Mouse (Mus musculus) heart, embryonic 14.5 days (tissue): ENCODE data around the gene Olfr1368. TPM values are rescaled to one million over a fixed set of nuclear protein-coding genes. Genes with fewer than 3 reads are reported as not detected.

Source experiments
- ATAC-seq: fragments of 200-750 bp; cut with Nextera tagmentation; 2 replicates; pipeline ENCODE4 v1.8.0; 2017; ENCODE audit warnings: low read depth, moderate TSS enrichment; ENCODE audit not compliant: insufficient number of reproducible peaks, insufficient read depth, low FRiP score
- H3K27ac ChIP-seq, 2 experiments: fragments of 200-500 bp in 1 of 2; fragments of 300-500 bp in 1 of 2; sonication (generic) in 1 of 2; replicated peaks in 1 of 2; 2 replicates each; pipeline ENCODE4 v1.5.1; 2012 to 2014; ENCODE audit warnings: low read depth in 2 of 2, low read length in 2 of 2, control low read depth in 1 of 2, mild to moderate bottlenecking in 1 of 2, mixed read lengths in 1 of 2; ENCODE audit not compliant: control insufficient read depth in 1 of 2, insufficient read depth in 1 of 2
- H3K27me3 ChIP-seq: fragments of 300-500 bp; sonication (generic); 2 replicates; pipeline ENCODE4 v1.6.1; 2014; ENCODE audit warnings: mild to moderate bottlenecking, low read length, control low read depth; ENCODE audit not compliant: control insufficient read depth, insufficient read depth
- H3K36me3 ChIP-seq: fragments of 300-500 bp; sonication (generic); 2 replicates; pipeline ENCODE4 v1.6.1; 2014; ENCODE audit warnings: mild to moderate bottlenecking, control low read depth, low read length, mixed read lengths; ENCODE audit not compliant: control insufficient read depth, insufficient read depth
- H3K4me1 ChIP-seq, 2 experiments: fragments of 200-500 bp in 1 of 2; fragments of 300-500 bp in 1 of 2; sonication (generic) in 1 of 2; 2 replicates each; pipeline ENCODE4 v1.6.1; 2012 to 2014; ENCODE audit warnings: low read length in 2 of 2, control low read depth in 1 of 2, mixed read lengths in 1 of 2; ENCODE audit not compliant: control insufficient read depth in 2 of 2, insufficient read depth in 2 of 2
- H3K4me2 ChIP-seq: fragments of 300-500 bp; sonication (generic); 2 replicates; pipeline ENCODE4 v1.6.1; 2014; ENCODE audit warnings: mild to moderate bottlenecking, low read length
- H3K4me3 ChIP-seq, 2 experiments: fragments of 200-500 bp in 1 of 2; fragments of 300-500 bp in 1 of 2; sonication (generic) in 1 of 2; 2 replicates each; pipeline ENCODE4 v1.5.1; 2012 to 2014; ENCODE audit warnings: low read length in 2 of 2, mild to moderate bottlenecking in 2 of 2, control low read depth in 1 of 2, low read depth in 1 of 2, moderate library complexity in 1 of 2; ENCODE audit not compliant: control insufficient read depth in 1 of 2, insufficient read depth in 1 of 2
- H3K9ac ChIP-seq: fragments of 300-500 bp; sonication (generic); 2 replicates; pipeline ENCODE4 v1.6.1; 2014; ENCODE audit warnings: mild to moderate bottlenecking, low read length
- H3K9me3 ChIP-seq: fragments of 300-500 bp; sonication (generic); 2 replicates; pipeline ENCODE4 v1.6.1; 2016; ENCODE audit warnings: low read length, control low read depth; ENCODE audit not compliant: control insufficient read depth
- WGBS: fragments of 180-500 bp; shearing (Covaris S2); extraction: QIAGEN DNeasy Blood & Tissue Kit; methylation state at CpG from one replicate; pipeline ENCODE4 v1.1.7; 2014; 5-methylcytosine and 5-hydroxymethylcytosine counted together
- polyA plus RNA-seq: library from polyadenylated mRNA; unstranded; fragments of >200 nt; fragmentation: Nextera tagmentation; extraction: Ambion mirVana; gene quantifications from 2 replicates; pipeline ENCODE4 v1.2.1, GENCODE M21; 2014

Olfr1368 gene
- not detected in 2 replicates for polyA plus RNA-seq

DNA sequence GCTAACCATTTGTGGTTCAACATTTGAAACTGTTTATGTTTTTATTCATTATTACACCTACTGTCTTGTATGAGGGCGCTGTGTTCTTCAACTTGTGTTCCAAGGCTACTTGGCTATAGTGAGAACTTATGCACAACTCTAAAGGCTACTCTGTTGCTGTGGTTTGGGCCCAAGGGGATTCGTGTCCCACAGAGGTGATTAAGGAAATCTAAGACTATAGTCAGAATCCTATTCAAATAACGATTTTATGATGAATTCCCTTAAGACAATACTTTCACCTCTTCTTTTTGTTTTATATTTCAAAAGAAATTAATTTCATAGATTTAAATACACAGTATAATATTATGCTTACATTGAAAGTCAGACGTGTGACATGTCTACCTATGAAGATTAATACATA lies at the start of gene Olfr1368:
Gene Olfr1368, minus strand, starts transcription at position 101 of the 400 bp plus-strand sequence.
- 66% methylated on average over 4 of the region's 4 CpGs for WGBS
- H3K9ac ChIP-seq, result no peak within 1 kb of the TSS

DNA sequence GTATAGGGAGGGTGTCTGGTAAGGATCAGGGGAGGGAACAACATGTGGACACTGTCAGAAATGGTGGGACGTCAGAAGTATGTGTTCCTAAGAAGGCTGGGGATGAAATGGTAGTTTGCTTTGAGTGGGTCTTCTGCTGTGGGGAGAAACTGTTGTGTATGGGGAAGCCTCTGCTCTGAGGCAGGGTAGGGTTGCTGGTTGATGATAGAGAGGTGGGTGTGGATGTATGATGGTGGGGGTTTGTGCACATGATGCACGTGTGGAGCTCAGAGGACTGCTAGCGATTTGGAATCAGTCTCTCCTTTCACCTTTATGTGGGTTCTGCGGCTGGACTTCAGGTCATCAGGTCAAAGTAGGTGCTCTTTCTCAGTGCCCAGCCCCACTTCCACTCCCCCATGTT lies 39.9 kb upstream of the Olfr1368 start:
- H3K9me3 ChIP-seq, result no peaks in the 10 kb centered on the region
- no peak overlapping the region for H3K4me2 ChIP-seq
- no peak overlapping the region for H3K27ac ChIP-seq
- H3K4me3 ChIP-seq, result no peak overlapping the region
- no peak overlapping the region for H3K9ac ChIP-seq
- ATAC-seq, result no peak
- 72% methylated on average over 4 of the region's 4 CpGs for WGBS
- H3K4me1 ChIP-seq, result peaks cover 4 to 15% of the 10 kb centered on the region in 2 experiments; a peak in 3 of 4 replicates
- peaks cover 92% of the 10 kb centered on the region for H3K36me3 ChIP-seq
- H3K27me3 ChIP-seq, result no peaks in the 10 kb centered on the region

More for the DNA sequence above, at the start of gene Olfr1368:
- H3K9me3 ChIP-seq, result no peaks in the 10 kb centered on the region
- H3K27me3 ChIP-seq, result no peaks in the 10 kb centered on the region
- H3K27ac ChIP-seq, result no peak within 1 kb of the TSS
- no peaks in the 10 kb centered on the region for H3K4me1 ChIP-seq
- H3K4me3 ChIP-seq, result no peak within 1 kb of the TSS
- H3K36me3 ChIP-seq, result no peaks in the 10 kb centered on the region
- H3K4me2 ChIP-seq, result no peak within 1 kb of the TSS
- ATAC-seq, result no peak

DNA sequence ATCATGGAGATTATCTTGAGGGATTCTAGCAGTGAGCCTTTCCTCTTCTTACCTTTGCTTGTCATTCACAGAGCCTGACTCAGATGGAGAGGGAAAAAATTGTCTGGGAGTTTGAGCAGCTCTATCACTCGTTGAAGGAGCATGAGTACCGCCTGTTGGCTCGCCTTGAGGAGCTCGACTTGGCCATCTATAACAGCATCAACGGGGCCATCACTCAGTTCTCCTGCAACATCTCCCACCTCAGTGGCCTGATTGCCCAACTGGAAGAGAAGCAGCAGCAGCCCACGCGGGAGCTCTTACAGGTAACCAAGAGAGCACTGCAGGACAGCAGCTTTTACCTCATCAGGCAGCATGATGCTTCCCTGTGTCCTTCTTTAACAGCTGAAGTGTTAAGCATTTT lies 38.0 kb upstream of the Olfr1368 start:
- no peak overlapping the region for H3K9ac ChIP-seq
- ATAC-seq, result no peak
- no peak overlapping the region for H3K27ac ChIP-seq
- H3K4me2 ChIP-seq, result no peak overlapping the region
- H3K4me3 ChIP-seq, result no peak overlapping the region
- H3K4me1 ChIP-seq, result peaks cover 5 to 19% of the 10 kb centered on the region in 2 experiments
- no peaks in the 10 kb centered on the region for H3K9me3 ChIP-seq
- H3K27me3 ChIP-seq, result no peaks in the 10 kb centered on the region
- peaks cover 73% of the 10 kb centered on the region for H3K36me3 ChIP-seq
- 91% methylated on average over 7 of the region's 7 CpGs for WGBS

DNA sequence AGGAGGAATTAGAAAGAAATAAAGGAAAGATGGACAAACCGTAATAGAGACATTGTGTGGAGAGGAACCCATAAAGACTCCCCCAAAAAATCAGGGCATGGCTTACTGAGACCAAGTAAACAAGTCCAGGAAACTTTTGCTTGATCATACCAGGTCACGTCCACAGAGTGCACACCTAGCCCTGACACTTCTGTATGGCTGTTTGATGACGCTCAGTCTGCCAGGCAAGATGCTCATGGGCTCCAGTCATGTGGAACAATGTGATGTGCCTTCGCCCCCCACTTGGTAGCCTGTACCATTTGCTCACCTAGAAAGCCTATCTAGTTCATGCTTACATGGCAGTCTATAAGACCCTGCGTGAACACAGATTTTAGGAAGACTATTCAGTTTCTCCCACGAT lies 37.4 kb upstream of the Olfr1368 start:
- ATAC-seq, result no peak
- H3K36me3 ChIP-seq, result peaks cover 67% of the 10 kb centered on the region
- whole genome bisulfite sequencing, result 93% methylated on average over 6 of the region's 6 CpGs

GRCm38 (mm10) chr13:21181996-21182395 lies 36.3 kb upstream of the Olfr1368 start:
- H3K9ac ChIP-seq, result peak overlapping the region; percentile 97
- no peaks in the 10 kb centered on the region for H3K9me3 ChIP-seq
- H3K4me2 ChIP-seq, result peak overlapping the region; percentile 74
- no peak overlapping the region for H3K27ac ChIP-seq
- no peak for ATAC-seq
- no peaks in the 10 kb centered on the region for H3K27me3 ChIP-seq
- peaks cover 6 to 21% of the 10 kb centered on the region in 2 experiments for H3K4me1 ChIP-seq
- 67% methylated on average over 7 of the region's 7 CpGs for WGBS
- peaks cover 56% of the 10 kb centered on the region for H3K36me3 ChIP-seq
- peak overlapping the region in 1 of 2 experiments; percentile 100; a peak in 2 of 4 replicates for H3K4me3 ChIP-seq

More for the DNA sequence above, 37.4 kb upstream of the Olfr1368 start:
- H3K4me1 ChIP-seq, result peaks cover 6 to 21% of the 10 kb centered on the region in 2 experiments
- no peak overlapping the region for H3K4me3 ChIP-seq
- no peaks in the 10 kb centered on the region for H3K27me3 ChIP-seq
- H3K9me3 ChIP-seq, result no peaks in the 10 kb centered on the region
- no peak overlapping the region for H3K9ac ChIP-seq
- H3K4me2 ChIP-seq, result no peak overlapping the region
- no peak overlapping the region for H3K27ac ChIP-seq

GRCm38 (mm10) chr13:21180551-21181530 lies 35.2 kb upstream of the Olfr1368 start:
- Histone ChIP-seq H3K9me3 (no peaks in the 10 kb centered on the region), H3K9ac (peak overlapping the region; percentile 97), H3K36me3 (peaks cover 45% of the 10 kb centered on the region), H3K27ac (peak overlapping the region; percentile 47 to 91), H3K4me3 (peak overlapping the region; percentile 57 to 100), H3K4me2 (peak overlapping the region; percentile 74), H3K27me3 (no peaks in the 10 kb centered on the region), H3K4me1 (peaks cover 6 to 21% of the 10 kb centered on the region in 2 experiments)
- no peak; the same call in none of the 2 replicates for ATAC-seq
- WGBS, result under 1% methylated on average over 71 of the region's 71 CpGs

- H3K4me1 ChIP-seq, result peaks cover 6 to 21% of the 10 kb centered on the region in 2 experiments
- peak overlapping the region; percentile 91 to 95 for H3K27ac ChIP-seq
- peak overlapping the region; percentile 97 for H3K9ac ChIP-seq
- no peaks in the 10 kb centered on the region for H3K9me3 ChIP-seq
- under 1% methylated on average over 76 of the region's 80 CpGs for WGBS
- no peaks in the 10 kb centered on the region for H3K27me3 ChIP-seq
- H3K36me3 ChIP-seq, result peaks cover 36% of the 10 kb centered on the region
- peak overlapping the region; percentile 74 for H3K4me2 ChIP-seq
- peak; percentile 94 for ATAC-seq
- H3K4me3 ChIP-seq, result peak overlapping the region; percentile 57 to 100
These were observed 34.3 kb upstream of the Olfr1368 start for GRCm38 (mm10) chr13:21179724-21180550.
